Mouse (Mus musculus): Measurements from ENCODE around the gene Prrt3.

The Prrt3 gene

GRCm38 (mm10) chr6:113487125-113487576 lies 14.6 kb downstream of the Prrt3 start:
- no peak for DNase-seq

- DNase-seq = peak in 1 of 2 experiments; percentile 19
Measured at GRCm38 (mm10) chr6:113483729-113484128, 18.0 kb downstream of the Prrt3 start.

DNA sequence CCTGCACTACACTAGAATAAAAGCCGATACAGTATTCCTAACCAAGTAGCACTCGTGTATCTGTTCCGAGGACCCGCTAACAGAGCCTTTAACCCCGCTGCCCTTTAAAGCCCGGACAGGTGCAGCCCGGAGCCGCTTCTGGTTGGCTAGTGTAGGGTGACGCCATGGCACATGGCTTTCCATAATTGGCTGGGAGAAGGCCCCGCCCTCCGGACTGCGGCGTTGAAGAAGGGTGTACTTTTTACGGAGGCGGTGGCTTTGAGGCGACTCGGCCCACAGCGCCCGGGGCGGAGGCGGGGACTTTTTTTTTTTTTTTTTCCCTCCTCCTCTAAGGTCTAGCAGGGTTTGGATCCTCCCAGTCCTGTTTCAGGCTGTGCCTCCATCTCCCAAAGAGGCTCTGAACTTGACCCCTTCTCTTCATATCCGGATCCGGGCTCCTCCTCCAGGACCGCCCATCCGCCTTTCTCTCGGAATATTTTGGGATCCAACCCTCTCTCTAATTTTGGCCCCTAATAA lies 18.6 kb downstream of the Prrt3 start, which contains the start of gene Creld1:
Gene Creld1, plus strand, starts transcription at position 198 of the 516 bp plus-strand sequence.
- peak; percentile 91 to 93 for DNase-seq

- DNase-seq = peak; percentile 59 to 61
Measured at GRCm38 (mm10) chr6:113482477-113483099, 19.1 kb downstream of the Prrt3 start.

GRCm38 (mm10) chr6:113480555-113481373 lies 21.0 kb downstream of the Prrt3 start:
- DNase-seq = no peak

- no peak for DNase-seq
Measured at GRCm38 (mm10) chr6:113478906-113479305, 22.8 kb downstream of the Prrt3 start.

DNA sequence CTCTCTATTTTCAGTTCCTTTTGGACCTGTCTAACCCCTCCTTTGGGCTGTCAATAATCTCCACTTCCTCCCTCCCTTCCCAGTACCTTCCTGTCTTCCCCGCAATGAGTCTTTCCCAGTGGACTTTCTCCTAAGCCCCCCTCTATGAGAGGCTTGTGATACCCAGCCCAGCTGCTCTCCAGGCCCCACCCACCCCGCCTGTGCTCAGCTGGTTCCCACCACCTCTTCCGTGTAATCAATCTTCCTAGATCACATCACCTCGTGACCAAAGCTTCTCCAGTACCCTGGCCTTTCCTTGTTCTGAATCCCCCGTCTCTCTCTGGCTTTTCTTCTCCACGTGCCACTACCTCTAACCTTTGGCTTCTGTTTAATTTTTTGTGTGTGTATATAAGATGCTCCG lies 24.4 kb downstream of the Prrt3 start:
- no peak for DNase-seq

GRCm38 (mm10) chr6:113473715-113474114 lies 28.0 kb downstream of the Prrt3 start:
- no peak for DNase-seq

- no peak for DNase-seq
Measured at GRCm38 (mm10) chr6:113473246-113473645, 28.5 kb downstream of the Prrt3 start.

DNA sequence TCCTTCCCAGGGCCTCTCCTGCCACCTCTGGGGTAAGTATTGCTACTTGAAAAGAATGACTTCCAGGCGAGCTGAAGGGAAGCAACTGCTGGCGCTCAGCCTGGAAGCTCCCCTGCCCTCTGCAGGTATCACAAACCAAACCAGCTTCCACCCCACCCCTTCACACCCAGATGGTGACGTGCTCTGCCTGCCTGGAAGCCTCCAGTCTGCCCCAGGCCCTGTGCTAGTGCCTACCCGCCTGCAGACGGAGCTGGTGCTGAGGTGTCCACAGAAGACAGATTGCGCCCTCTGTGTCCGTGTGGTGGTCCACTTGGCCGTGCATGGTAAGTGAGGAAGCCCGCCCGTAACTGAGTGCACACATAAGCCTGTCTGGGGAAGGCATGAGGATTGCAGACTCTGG lies 29.7 kb downstream of the Prrt3 start:
- no peak for DNase-seq

DNA sequence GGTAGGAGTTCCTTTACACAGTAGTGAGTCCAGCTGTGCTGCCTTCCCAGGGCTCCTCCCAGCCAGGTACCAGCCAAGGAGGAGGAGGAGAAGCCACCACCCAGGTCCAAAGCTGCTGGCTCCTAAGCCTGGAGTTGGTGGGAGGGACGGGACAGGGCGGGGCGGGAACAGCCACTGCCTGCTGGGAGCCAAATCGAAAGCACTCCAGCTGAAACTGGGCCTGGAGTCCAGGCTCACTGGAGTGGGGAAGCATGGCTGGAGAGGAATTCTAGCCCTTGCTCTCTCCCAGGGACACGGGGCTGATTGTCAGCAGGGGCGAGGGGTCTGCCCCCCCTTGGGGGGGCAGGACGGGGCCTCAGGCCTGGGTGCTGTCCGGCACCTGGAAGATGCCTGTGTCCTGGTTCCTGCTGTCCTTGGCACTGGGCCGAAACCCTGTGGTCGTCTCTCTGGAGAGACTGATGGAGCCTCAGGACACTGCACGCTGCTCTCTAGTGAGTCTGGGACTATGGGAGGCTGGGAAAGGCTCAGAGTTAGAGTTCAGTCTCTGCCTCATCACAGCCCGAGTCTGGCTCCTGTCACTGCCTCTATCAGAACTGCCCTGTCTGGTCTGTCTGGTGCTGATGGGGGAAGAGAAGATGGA lies 30.3 kb downstream of the Prrt3 start, which contains the start of gene Il17rc:
Gene Il17rc, plus strand, starts transcription at position 131 of the 640 bp plus-strand sequence.
- DNase-seq = no peak

GRCm38 (mm10) chr6:113469432-113469831 lies 32.3 kb downstream of the Prrt3 start:
- peak; percentile 60 to 66 for DNase-seq

DNA sequence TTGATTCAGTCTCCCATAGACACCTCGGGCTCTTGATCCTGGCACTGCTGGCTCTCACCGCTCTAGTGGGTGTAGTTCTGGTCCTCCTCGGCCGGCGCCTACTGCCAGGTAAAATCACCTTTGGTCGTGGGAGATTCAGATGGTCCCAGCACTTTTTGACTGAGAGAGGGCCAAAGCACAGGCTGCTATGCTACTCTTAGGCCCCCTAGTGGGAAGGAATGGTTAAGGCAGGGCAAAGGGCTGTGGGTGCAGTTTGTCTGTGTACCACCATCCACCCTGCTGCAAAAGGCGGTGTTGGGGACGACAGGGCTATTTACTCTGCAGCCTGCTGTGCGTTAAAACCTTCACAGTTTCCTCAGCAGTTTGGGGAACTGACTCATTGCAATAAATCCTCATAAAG lies 32.7 kb downstream of the Prrt3 start:
- DNase-seq = peak; percentile 82 to 87

DNA sequence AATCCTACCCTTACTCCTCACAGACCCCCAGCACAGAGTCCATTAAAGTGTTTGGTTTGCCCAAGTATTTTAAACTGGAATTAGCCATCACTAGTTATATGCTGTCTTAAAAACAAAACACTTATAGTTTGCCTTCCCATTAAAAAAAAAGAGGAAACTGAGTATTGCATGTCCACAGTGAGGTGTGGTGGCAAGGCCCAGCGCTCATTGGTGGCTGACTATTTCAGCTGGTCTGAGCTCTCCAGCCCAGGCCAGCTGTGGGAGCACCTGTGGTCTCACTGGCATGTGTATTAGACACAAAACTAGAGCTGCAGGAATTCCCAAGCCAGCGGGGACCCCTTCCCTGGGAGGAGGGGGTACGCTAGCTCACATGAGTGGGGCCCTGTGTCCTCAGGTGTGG lies 33.2 kb downstream of the Prrt3 start:
- DNase-seq = no peak

DNA sequence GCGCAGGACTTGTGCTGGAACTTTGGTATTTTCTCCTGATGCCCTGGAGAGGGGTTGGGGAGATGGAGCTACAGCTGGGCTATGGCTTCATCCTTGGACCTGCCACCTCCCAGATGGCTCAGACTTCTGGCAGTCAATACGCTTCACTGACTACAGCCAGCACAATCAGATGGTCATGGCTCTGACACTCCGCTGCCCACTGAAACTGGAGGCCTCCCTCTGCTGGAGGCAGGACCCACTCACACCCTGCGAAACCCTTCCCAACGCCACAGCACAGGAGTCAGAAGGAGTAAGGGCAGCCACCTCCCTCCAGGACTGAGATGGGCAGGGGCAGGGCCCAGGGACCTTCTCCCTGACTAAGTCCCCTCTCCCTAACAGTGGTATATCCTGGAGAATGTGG lies 36.1 kb downstream of the Prrt3 start:
- no peak for DNase-seq

- no peak for DNase-seq
Measured at GRCm38 (mm10) chr6:113464040-113464439, 37.7 kb downstream of the Prrt3 start.

DNA sequence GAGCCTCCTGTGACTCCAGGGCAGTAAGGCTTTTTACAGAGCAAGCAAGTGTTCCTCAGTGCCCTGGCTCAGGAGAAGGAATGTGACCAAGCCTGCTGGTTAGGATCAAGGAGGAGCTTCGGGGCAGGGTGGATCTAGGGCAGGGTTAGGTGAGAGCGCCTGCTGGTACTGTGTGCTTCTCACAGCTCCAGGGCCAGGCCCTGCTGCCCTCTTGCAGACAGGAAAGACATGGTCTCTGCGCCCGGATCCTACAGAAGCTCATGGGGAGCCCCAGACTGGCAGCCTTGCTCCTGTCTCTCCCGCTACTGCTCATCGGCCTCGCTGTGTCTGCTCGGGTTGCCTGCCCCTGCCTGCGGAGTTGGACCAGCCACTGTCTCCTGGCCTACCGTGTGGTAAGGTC lies 43.1 kb downstream of the Prrt3 start:
- DNase-seq = no peak

DNA sequence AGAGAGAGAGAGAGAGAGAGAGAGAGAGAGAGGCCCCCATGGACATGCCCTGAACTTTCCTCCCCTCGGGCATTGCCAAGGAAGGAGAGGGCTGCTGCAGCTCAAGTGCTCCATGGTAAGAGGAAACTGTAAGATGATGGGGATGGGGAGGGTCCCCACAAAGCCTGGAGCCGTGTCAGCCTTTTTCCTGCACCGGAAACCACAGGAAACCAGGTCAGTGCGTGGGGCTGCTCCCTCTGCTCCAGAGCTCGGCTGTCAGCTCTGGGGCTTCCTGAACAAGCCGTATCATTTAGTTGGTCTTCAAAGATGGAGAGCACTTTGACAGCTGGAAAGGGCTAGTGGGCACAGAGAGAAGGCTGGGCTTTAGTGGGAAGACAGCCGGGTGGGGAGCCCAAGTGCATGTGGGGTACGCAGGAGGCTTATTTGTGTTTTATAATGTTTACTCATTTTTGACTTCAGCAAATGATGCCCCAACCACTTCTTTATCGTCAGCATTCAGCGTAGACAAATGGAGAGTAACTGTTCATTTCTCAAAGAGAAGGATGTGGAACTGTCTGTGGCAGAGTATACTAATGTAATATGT lies 43.7 kb downstream of the Prrt3 start, which contains the start of gene Il17re:
Gene Il17re, plus strand, starts transcription at position 533 of the 583 bp plus-strand sequence.
- DNase-seq = no peak

- DNase-seq = no peak
Measured at GRCm38 (mm10) chr6:113455007-113455406, 46.7 kb downstream of the Prrt3 start.

DNA sequence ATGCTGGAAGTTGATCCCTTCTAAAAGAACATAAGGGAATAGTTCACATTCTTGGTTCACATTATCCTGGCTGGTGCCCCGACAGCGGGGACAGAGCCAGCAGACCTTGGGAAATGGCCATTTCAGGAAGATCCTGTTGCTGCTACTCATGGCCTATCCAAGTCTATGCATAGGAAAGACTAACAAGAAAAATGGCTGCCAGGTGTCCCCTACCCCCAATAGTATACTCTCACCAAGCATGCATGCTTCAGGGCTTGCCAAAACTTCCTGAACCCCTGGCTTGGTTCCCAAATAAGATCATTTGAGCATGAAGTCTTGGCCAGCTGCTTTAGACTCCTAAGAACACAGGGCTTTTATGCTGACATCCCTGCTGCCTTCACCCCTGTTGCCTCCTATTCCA lies 49.9 kb downstream of the Prrt3 start:
- DNase-seq = no peak

GRCm38 (mm10) chr6:113447639-113448038 lies 54.1 kb downstream of the Prrt3 start:
- DNase-seq = no peak

- no peak for DNase-seq
Measured at GRCm38 (mm10) chr6:113444207-113444965, 57.3 kb downstream of the Prrt3 start.

Data from B cell, adult 2 months (primary cell).